Mouse (Mus musculus) macrophage (primary cell): ENCODE results near the gene Serpinb11. TPM values are rescaled to one million over a fixed set of nuclear protein-coding genes. Genes with fewer than 3 reads are reported as not detected.

Experiments
- H3K27ac ChIP-seq: fragments of 350-480 bp; formaldehyde crosslinking; 2 replicates; pipeline ENCODE4 v1.9.0; 2021
- H3K36me3 ChIP-seq: fragments of 350-480 bp; formaldehyde crosslinking; 2 replicates; pipeline ENCODE4 v1.9.0; 2021; ENCODE audit errors: inconsistent target
- H3K4me3 ChIP-seq: fragments of 350-480 bp; formaldehyde crosslinking; 2 replicates; pipeline ENCODE4 v1.9.0; 2021; ENCODE audit errors: inconsistent target
- H3K79me2 ChIP-seq: fragments of 350-480 bp; formaldehyde crosslinking; 2 replicates; pipeline ENCODE4 v1.9.0; 2021; ENCODE audit errors: inconsistent target
- WGBS: methylation state at CpG from one replicate; pipeline ENCODE4 v1.1.7; 2026; ENCODE audit warnings: inconsistent platforms; ENCODE audit not compliant: missing documents; 5-methylcytosine and 5-hydroxymethylcytosine counted together
- polyA plus RNA-seq: library from polyadenylated mRNA; stranded (reverse); fragments of 250-400 nt; gene quantifications from 3 replicates; pipeline ENCODE4 v1.2.4, GENCODE M21; 2018; ENCODE audit warnings: inconsistent platforms

The Serpinb11 gene
- polyA plus RNA-seq, 1 experiment from 2014 or later, result not detected

- no peak overlapping the region for H3K4me3 ChIP-seq
- no peak overlapping the region for H3K27ac ChIP-seq
- no peaks in the 10 kb centered on the region for H3K36me3 ChIP-seq
- 57% methylated on average over 4 of the region's 4 CpGs for WGBS
- no peaks in the 10 kb centered on the region for H3K79me2 ChIP-seq
Measured at GRCm38 (mm10) chr1:107402082-107402481, 41.1 kb downstream of the Serpinb11 start.

DNA sequence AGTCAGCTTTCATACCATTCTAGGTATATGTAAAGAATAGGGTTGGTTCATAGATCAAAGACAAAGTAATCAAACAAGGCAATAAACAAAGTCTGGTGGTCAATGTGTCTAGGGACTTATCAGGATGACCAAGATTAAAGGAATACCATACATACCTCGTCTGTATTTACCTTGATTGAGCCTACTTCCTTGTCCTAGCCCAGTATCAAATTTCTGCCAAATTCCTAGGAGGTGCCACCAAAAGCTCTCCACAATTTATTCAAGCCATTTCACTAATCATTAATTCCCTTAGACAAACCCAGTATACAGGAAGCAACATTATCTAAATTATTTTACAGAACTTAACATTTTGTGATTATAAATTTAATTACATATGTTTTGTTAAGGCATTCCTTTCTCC, 53.7 kb downstream of the Serpinb11 start:
- WGBS, result 33% methylated on average over 1 of the region's 1 CpGs
- Histone ChIP-seq H3K36me3 (no peaks in the 10 kb centered on the region), H3K79me2 (no peaks in the 10 kb centered on the region), H3K4me3 (no peak overlapping the region), H3K27ac (no peak overlapping the region)

- Histone ChIP-seq H3K36me3 (no peaks in the 10 kb centered on the region), H3K4me3 (no peak overlapping the region), H3K79me2 (no peaks in the 10 kb centered on the region), H3K27ac (no peak overlapping the region)
- WGBS, result 75% methylated on average over 4 of the region's 4 CpGs
Measured at GRCm38 (mm10) chr1:107422487-107422886, 61.5 kb downstream of the Serpinb11 start.

Other genes starting within 250 kb of the Serpinb11 start
- not detected in 3 replicates for gene Serpinb3b, start 82.8 kb upstream of the Serpinb11 start, polyA plus RNA-seq
- not detected in 3 replicates for gene Serpinb3c, start 82.8 kb upstream of the Serpinb11 start, polyA plus RNA-seq
- not detected in 3 replicates for gene Serpinb7, start 38.5 kb downstream of the Serpinb11 start, polyA plus RNA-seq
- 0.36 to 0.87 TPM in 2 of 3 replicates, not detected in the other for gene Serpinb2, start 150.2 kb downstream of the Serpinb11 start, polyA plus RNA-seq
- 15.5 to 24.3 TPM (median 23.1 TPM) in 3 replicates for gene Serpinb8, start 228.8 kb downstream of the Serpinb11 start, polyA plus RNA-seq